Mouse (Mus musculus): ENCODE measurements around the gene 4930467E23Rik. TPM values are rescaled to one million over a fixed set of nuclear protein-coding genes. Genes with fewer than 3 reads are reported as not detected.
"Not testable (repeated sequence)": the region's sequence is repeated elsewhere in the genome, so short reads cannot be mapped to it uniquely, and the experiment has no call there.

Gene 4930467E23Rik
- total and polyA plus RNA-seq, 2 experiments, result 0.09 TPM; not detected in 1

GRCm38 (mm10) chr8:19706918-19707760 lies 22.2 kb upstream of the 4930467E23Rik start:
- not testable (repeated sequence) for H3K79me2 ChIP-seq (ENCODE audit: control insufficient read depth, insufficient read depth, low read length); H3K27me3 ChIP-seq (ENCODE audit: control insufficient read depth, insufficient read depth, low read length); H3K9ac ChIP-seq (ENCODE audit: low read depth, low read length); H3K4me1 ChIP-seq (ENCODE audit: control insufficient read depth, insufficient read depth, low read length); H3K27ac ChIP-seq (replicated peaks; ENCODE audit: insufficient read depth, low read depth, low read length); H3K4me3 ChIP-seq (ENCODE audit: insufficient read depth, low read depth, low read length); H3K36me3 ChIP-seq (ENCODE audit: control insufficient read depth, insufficient read depth, low read length)
- peak; percentile 25; the same call in 1 of the 2 replicates for TF ChIP-seq CTCF (IDR thresholded peaks at IDR 0.05; ENCODE audit: low read depth, low read length)
- WGBS, result 58% methylated on average over 7 of the region's 7 CpGs
- DNase-seq (ENCODE audit: extremely low read depth, low read depth, low spot score), result peak; percentile 57

DNA sequence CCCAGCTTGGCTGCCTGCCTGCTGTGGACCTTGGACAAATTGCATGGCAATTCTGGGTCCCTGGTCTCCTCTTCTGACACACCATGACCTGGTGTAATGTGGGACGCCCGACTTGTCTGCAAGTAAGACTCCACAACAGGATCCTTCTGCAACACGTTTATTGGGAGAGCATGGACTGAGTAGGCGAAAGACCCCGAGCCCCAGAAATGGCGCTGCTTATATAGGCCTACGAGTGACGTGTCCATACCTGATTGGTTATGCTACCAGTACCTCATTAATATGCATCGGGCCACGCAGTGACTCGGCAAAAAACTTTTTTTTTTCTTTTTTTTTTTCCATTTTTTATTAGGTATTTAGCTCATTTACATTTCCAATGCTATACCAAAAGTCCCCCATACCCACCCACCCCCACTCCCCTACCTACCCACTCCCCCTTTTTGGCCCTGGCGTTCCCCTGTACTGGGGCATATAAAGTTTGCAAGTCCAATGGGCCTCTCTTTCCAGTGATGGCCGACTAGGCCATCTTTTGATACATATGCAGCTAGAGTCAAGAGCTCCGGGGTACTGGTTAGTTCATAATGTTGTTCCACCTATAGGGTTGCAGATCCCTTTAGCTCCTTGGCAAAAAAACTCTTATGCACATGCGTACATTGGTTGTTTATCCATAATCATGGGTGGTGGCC lies 21.5 kb upstream of the 4930467E23Rik start:
- not testable (repeated sequence) for H3K4me3 ChIP-seq (ENCODE audit: insufficient read depth, low read depth, low read length); H3K27me3 ChIP-seq (ENCODE audit: control insufficient read depth, insufficient read depth, low read length); H3K36me3 ChIP-seq (ENCODE audit: control insufficient read depth, insufficient read depth, low read length); H3K9ac ChIP-seq (ENCODE audit: low read depth, low read length); H3K4me1 ChIP-seq (ENCODE audit: control insufficient read depth, insufficient read depth, low read length); H3K79me2 ChIP-seq (ENCODE audit: control insufficient read depth, insufficient read depth, low read length); DNase-seq (ENCODE audit: extremely low read depth, low read depth, low spot score); H3K27ac ChIP-seq (replicated peaks; ENCODE audit: insufficient read depth, low read depth, low read length)
- 84% methylated on average over 13 of the region's 15 CpGs for WGBS

- not testable (repeated sequence) for H3K27me3 ChIP-seq (ENCODE audit: control insufficient read depth, insufficient read depth, low read length); H3K79me2 ChIP-seq (ENCODE audit: control insufficient read depth, insufficient read depth, low read length); H3K4me3 ChIP-seq (ENCODE audit: insufficient read depth, low read depth, low read length); H3K27ac ChIP-seq (replicated peaks; ENCODE audit: insufficient read depth, low read depth, low read length); DNase-seq (ENCODE audit: extremely low read depth, low read depth, low spot score); H3K9ac ChIP-seq (ENCODE audit: low read depth, low read length); H3K36me3 ChIP-seq (ENCODE audit: control insufficient read depth, insufficient read depth, low read length); H3K4me1 ChIP-seq (ENCODE audit: control insufficient read depth, insufficient read depth, low read length)
These were observed 20.4 kb upstream of the 4930467E23Rik start for GRCm38 (mm10) chr8:19708976-19709375.

DNA sequence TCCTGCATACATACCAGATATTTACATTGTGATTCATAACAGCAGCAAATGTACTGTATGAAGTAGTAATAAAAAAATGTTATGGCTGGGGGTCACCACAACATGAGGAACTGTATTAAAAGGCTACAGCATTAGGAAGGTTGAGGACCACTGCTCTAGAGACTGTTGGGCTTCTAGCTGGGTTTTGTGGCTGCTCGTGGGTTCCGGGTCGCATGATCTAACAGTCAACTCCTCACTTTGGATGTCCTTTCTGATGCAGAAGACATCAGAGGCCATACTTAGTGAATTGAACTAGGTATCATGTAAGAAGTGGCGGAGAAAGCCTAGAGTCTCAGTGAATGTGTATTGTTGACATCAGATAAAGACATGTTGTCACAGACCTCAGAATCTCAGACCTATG lies 19.9 kb upstream of the 4930467E23Rik start:
- H3K27ac ChIP-seq (replicated peaks; ENCODE audit: insufficient read depth, low read depth, low read length); H3K36me3 ChIP-seq (ENCODE audit: control insufficient read depth, insufficient read depth, low read length); H3K27me3 ChIP-seq (ENCODE audit: control insufficient read depth, insufficient read depth, low read length); DNase-seq (ENCODE audit: extremely low read depth, low read depth, low spot score); H3K79me2 ChIP-seq (ENCODE audit: control insufficient read depth, insufficient read depth, low read length); H3K4me3 ChIP-seq (ENCODE audit: insufficient read depth, low read depth, low read length); H3K4me1 ChIP-seq (ENCODE audit: control insufficient read depth, insufficient read depth, low read length); H3K9ac ChIP-seq (ENCODE audit: low read depth, low read length): not testable (repeated sequence)
- WGBS, result 91% methylated on average over 4 of the region's 4 CpGs

GRCm38 (mm10) chr8:19711171-19711860 lies 18.1 kb upstream of the 4930467E23Rik start:
- H3K4me1 ChIP-seq (ENCODE audit: control insufficient read depth, insufficient read depth, low read length); H3K36me3 ChIP-seq (ENCODE audit: control insufficient read depth, insufficient read depth, low read length); H3K27ac ChIP-seq (replicated peaks; ENCODE audit: insufficient read depth, low read depth, low read length); H3K9ac ChIP-seq (ENCODE audit: low read depth, low read length); H3K79me2 ChIP-seq (ENCODE audit: control insufficient read depth, insufficient read depth, low read length); H3K27me3 ChIP-seq (ENCODE audit: control insufficient read depth, insufficient read depth, low read length); H3K4me3 ChIP-seq (ENCODE audit: insufficient read depth, low read depth, low read length); DNase-seq (ENCODE audit: extremely low read depth, low read depth, low spot score): not testable (repeated sequence)
- 84% methylated on average over 9 of the region's 9 CpGs for WGBS

- WGBS, result 79% methylated on average over 2 of the region's 2 CpGs
- not testable (repeated sequence) for H3K9ac ChIP-seq (ENCODE audit: low read depth, low read length); DNase-seq (ENCODE audit: extremely low read depth, low read depth, low spot score); H3K27ac ChIP-seq (replicated peaks; ENCODE audit: insufficient read depth, low read depth, low read length); H3K27me3 ChIP-seq (ENCODE audit: control insufficient read depth, insufficient read depth, low read length); H3K4me1 ChIP-seq (ENCODE audit: control insufficient read depth, insufficient read depth, low read length); H3K4me3 ChIP-seq (ENCODE audit: insufficient read depth, low read depth, low read length); H3K36me3 ChIP-seq (ENCODE audit: control insufficient read depth, insufficient read depth, low read length); H3K79me2 ChIP-seq (ENCODE audit: control insufficient read depth, insufficient read depth, low read length)
These were observed 17.1 kb upstream of the 4930467E23Rik start for GRCm38 (mm10) chr8:19712227-19712750.

- H3K79me2 ChIP-seq (ENCODE audit: control insufficient read depth, insufficient read depth, low read length); H3K9ac ChIP-seq (ENCODE audit: low read depth, low read length); H3K4me3 ChIP-seq (ENCODE audit: insufficient read depth, low read depth, low read length); H3K36me3 ChIP-seq (ENCODE audit: control insufficient read depth, insufficient read depth, low read length); DNase-seq (ENCODE audit: extremely low read depth, low read depth, low spot score); H3K27ac ChIP-seq (replicated peaks; ENCODE audit: insufficient read depth, low read depth, low read length); H3K27me3 ChIP-seq (ENCODE audit: control insufficient read depth, insufficient read depth, low read length); H3K4me1 ChIP-seq (ENCODE audit: control insufficient read depth, insufficient read depth, low read length): not testable (repeated sequence)
- 77% methylated on average over 4 of the region's 4 CpGs for WGBS
These were observed 16.6 kb upstream of the 4930467E23Rik start for GRCm38 (mm10) chr8:19712816-19713215.

GRCm38 (mm10) chr8:19713232-19713834 lies 16.0 kb upstream of the 4930467E23Rik start:
- not testable (repeated sequence) for H3K4me3 ChIP-seq (ENCODE audit: insufficient read depth, low read depth, low read length); H3K4me1 ChIP-seq (ENCODE audit: control insufficient read depth, insufficient read depth, low read length); H3K27me3 ChIP-seq (ENCODE audit: control insufficient read depth, insufficient read depth, low read length); H3K36me3 ChIP-seq (ENCODE audit: control insufficient read depth, insufficient read depth, low read length); H3K27ac ChIP-seq (replicated peaks; ENCODE audit: insufficient read depth, low read depth, low read length); H3K79me2 ChIP-seq (ENCODE audit: control insufficient read depth, insufficient read depth, low read length); H3K9ac ChIP-seq (ENCODE audit: low read depth, low read length); DNase-seq (ENCODE audit: extremely low read depth, low read depth, low spot score)
- 80% methylated on average over 7 of the region's 7 CpGs for WGBS

All from liver, adult 2 months (tissue).